Mouse (Mus musculus): ENCODE results near the gene Grk1. TPM values are rescaled to one million over a fixed set of nuclear protein-coding genes. Genes with fewer than 3 reads are reported as not detected.

Gene Grk1
- not detected for polyA plus RNA-seq (2014; fragmentation: Illumina TruSeq; extraction: RNeasy Lipid Tissue Mini Kit (QIAGEN cat#74804); ENCODE audit: low read depth, low replicate concordance)

DNA sequence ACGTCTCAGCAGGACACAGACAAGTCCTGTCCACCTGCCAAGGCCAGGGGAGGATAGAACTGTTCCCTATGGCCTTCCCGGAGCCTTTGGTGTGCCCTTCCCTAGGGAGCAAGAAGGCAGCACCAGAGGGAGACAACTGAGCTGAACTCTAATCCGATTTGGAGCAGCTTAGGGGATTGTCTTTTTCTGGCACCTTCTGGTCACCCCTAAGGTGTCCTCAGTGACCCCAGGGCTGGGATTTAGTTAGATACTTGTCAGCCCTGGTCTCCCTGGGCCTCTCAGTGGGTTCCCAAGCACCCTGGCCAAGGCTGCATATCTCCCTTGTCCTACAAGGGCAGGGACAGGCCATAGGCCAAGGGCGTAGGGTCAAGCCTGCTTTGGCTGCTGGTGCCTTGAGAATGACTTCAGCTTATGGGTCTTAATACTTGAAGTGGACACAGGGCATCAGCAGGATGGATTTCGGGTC, at the start of gene Grk1:
TSS of gene Grk1 (plus strand) at position 416 of the 466 bp plus-strand sequence.

DNA sequence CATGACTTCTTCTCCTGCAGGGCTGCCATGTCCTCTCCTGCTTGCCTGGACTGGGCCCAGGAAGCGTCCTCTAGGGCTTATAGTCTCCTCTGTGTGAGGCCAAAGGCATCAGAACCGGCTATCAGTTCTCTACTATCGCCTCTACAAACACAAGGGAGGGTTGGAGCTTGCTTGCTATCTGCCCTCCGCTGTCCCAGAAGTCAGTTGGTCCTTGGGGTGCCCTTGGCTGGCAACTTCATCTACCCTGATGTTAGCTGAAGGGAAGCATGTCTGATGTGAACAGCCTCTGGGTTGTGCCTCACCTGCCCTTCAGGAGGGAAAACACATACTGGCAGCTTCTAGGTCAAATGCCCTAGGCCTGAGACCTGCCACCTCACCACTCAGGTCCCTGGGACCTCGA, 8.2 kb upstream of the Grk1 start, which contains the start of gene Atp4b:
TSS of gene Atp4b (minus strand) at position 101 of the 400 bp plus-strand sequence.

DNA sequence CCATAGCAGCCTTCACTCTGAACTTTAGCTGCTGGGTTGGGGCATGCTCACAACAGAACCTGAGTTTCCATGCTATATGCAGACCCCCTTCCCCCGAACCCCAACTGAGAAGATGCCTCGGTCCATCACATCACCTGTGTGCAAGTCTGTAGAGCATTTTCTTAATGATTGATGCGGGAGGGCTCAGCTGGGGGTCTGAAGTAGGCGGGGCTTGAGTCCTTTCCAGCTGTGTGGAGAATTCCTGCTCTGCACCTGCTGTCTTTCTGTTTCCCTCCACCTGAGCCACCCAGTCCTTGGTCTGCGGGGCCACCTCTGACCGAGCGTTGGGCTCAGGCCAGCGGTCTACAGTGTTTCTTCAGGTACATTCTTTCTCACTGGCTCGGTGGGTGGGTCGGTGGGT, 30.0 kb downstream of the Grk1 start, which contains the start of gene Tmem255b:
TSS of gene Tmem255b (plus strand) at position 301 of the 400 bp plus-strand sequence.

Other genes starting within 250 kb of the Grk1 start
- gene Lamp1, start 245.9 kb upstream of the Grk1 start, polyA plus RNA-seq (2014; fragmentation: Illumina TruSeq; extraction: RNeasy Lipid Tissue Mini Kit (QIAGEN cat#74804); ENCODE audit: low read depth, low replicate concordance) = 457 TPM
- gene Grtp1, start 204.5 kb upstream of the Grk1 start, polyA plus RNA-seq (2014; fragmentation: Illumina TruSeq; extraction: RNeasy Lipid Tissue Mini Kit (QIAGEN cat#74804); ENCODE audit: low read depth, low replicate concordance) = 3.6 TPM
- gene Adprhl1, start 150.9 kb upstream of the Grk1 start, polyA plus RNA-seq (2014; fragmentation: Illumina TruSeq; extraction: RNeasy Lipid Tissue Mini Kit (QIAGEN cat#74804); ENCODE audit: low read depth, low replicate concordance) = 663 TPM
- gene Dcun1d2, start 117.0 kb upstream of the Grk1 start, polyA plus RNA-seq (2014; fragmentation: Illumina TruSeq; extraction: RNeasy Lipid Tissue Mini Kit (QIAGEN cat#74804); ENCODE audit: low read depth, low replicate concordance) = 70.3 TPM
- gene Tmco3, start 116.9 kb upstream of the Grk1 start, polyA plus RNA-seq (2014; fragmentation: Illumina TruSeq; extraction: RNeasy Lipid Tissue Mini Kit (QIAGEN cat#74804); ENCODE audit: low read depth, low replicate concordance) = 20.3 TPM
- 29.3 TPM for gene Tfdp1, start 66.3 kb upstream of the Grk1 start, polyA plus RNA-seq (2014; fragmentation: Illumina TruSeq; extraction: RNeasy Lipid Tissue Mini Kit (QIAGEN cat#74804); ENCODE audit: low read depth, low replicate concordance)
- not detected for gene Atp4b, start 8.3 kb upstream of the Grk1 start, polyA plus RNA-seq (2014; fragmentation: Illumina TruSeq; extraction: RNeasy Lipid Tissue Mini Kit (QIAGEN cat#74804); ENCODE audit: low read depth, low replicate concordance)
- gene Tmem255b, start 30.1 kb downstream of the Grk1 start, polyA plus RNA-seq (2014; fragmentation: Illumina TruSeq; extraction: RNeasy Lipid Tissue Mini Kit (QIAGEN cat#74804); ENCODE audit: low read depth, low replicate concordance) = 7.2 TPM
- gene Gas6, start 89.4 kb downstream of the Grk1 start, polyA plus RNA-seq (2014; fragmentation: Illumina TruSeq; extraction: RNeasy Lipid Tissue Mini Kit (QIAGEN cat#74804); ENCODE audit: low read depth, low replicate concordance) = 130 TPM
- not detected for gene 1700029H14Rik, start 157.4 kb downstream of the Grk1 start, polyA plus RNA-seq (2014; fragmentation: Illumina TruSeq; extraction: RNeasy Lipid Tissue Mini Kit (QIAGEN cat#74804); ENCODE audit: low read depth, low replicate concordance)

Data from heart, adult 10 weeks (tissue).